Mouse (Mus musculus) small intestine, adult 2 months (tissue): Measurements from ENCODE around the gene Tnfsf9.

Source experiments
- CTCF ChIP-seq: fragments of 200-500 bp; IDR thresholded peaks from 2 replicates; pipeline ENCODE4 v1.5.1; 2012; ENCODE audit warnings: low read depth, mild to moderate bottlenecking, control low read depth, inconsistent platforms, low read length, moderate library complexity, mixed read lengths; ENCODE audit not compliant: insufficient replicate concordance, insufficient read length; ENCODE audit errors: extremely low read depth
- POLR2A ChIP-seq: fragments of 200-500 bp; IDR thresholded peaks from 2 replicates; pipeline ENCODE4 v1.6.1; 2012; ENCODE audit warnings: low read depth, mild to moderate bottlenecking, control low read depth, inconsistent platforms, low read length, moderate library complexity

GRCm38 (mm10) chr17:57059486-57059977 lies 45.6 kb upstream of the Tnfsf9 start, which contains the start of gene Slc25a23:
- TF ChIP-seq POLR2A (no peak), CTCF (no peak)
